Mouse (Mus musculus) ovary, postnatal 10 days (tissue): ENCODE measurements around the gene Gm9972.

Source experiments
- DNase-seq: peaks from one replicate; pipeline ENCODE4 v3.0.0; 2022; ENCODE audit warnings: low spot score

Gm9972 gene

DNA sequence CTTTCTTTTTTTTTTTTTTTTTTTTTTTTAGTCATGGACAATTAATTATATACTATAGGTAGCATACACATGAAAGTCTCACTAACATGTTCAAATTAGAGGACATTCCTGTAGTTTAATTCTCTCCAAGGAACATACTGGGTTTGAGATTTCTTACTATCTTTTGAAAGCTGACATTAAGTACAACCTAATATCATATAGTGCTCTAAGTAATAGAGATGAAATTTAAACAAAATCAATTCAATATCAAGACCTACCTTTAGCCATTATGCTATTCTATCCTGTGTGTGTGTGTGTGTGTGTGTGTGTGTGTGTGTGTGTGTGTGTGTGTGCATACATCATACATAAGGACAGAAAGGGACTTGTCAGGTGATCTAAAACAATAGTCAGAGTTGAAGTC, at the start of gene Gm9972:
Gm9972 (plus strand) TSS at position 301 of the 400 bp plus-strand sequence.
- no peak for DNase-seq

DNA sequence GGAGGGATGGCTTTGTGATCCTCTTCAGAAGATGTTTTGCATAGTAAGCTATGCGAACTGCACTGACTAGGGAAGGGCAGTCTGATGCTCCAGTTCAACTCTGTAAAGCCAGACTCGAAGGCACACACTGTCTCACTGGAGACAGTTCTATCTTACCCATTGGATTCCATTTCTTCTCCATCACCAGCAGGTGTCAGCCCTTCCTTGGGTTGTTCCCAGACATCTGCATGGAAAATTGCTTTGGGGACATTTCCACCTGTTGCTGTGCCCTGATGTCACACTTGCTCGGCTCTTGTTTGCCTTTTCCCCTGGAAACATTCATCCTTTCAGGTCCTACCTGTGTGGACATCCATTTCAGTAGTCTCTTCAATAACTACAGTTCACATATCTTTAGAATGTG, 36.4 kb upstream of the Gm9972 start:
- no peak for DNase-seq

DNA sequence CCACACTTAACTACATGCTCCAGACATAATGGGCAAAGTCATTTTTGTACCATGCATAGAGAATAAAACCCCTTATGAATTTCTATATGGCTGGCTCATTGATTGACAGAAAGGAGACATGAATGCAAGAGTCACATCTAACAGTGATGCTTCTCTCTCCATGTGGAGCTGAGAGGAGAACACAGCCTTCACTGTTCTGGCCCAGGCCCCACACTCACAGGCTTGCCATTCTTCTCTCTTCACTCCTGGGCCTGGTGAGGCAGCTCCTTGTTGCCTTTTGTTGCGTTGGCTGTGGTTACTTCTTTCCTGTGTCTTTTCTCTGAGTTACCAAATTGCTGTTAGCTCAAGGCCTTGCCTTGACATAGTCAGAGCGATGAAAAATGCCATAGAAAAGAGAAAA, 23.6 kb upstream of the Gm9972 start:
- no peak for DNase-seq

DNA sequence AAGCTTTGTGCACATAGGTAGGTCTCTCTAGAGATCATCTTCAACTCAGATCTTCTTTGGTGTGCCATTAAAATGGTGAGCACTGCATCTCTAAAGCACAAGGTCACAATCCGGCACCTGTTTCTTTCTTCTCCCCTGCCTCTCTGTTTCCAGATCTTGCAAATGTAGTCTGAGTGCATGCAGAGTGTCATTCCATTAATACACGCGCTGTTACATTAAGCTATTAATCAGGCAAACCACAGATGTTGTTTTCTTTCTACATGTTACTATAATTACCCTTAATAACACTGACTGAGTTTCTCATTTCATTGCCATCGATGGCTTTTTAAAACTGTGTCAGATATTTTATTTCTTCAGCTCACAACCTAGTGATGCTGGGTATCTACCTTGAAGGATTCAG, 22.6 kb upstream of the Gm9972 start:
- no peak for DNase-seq

DNA sequence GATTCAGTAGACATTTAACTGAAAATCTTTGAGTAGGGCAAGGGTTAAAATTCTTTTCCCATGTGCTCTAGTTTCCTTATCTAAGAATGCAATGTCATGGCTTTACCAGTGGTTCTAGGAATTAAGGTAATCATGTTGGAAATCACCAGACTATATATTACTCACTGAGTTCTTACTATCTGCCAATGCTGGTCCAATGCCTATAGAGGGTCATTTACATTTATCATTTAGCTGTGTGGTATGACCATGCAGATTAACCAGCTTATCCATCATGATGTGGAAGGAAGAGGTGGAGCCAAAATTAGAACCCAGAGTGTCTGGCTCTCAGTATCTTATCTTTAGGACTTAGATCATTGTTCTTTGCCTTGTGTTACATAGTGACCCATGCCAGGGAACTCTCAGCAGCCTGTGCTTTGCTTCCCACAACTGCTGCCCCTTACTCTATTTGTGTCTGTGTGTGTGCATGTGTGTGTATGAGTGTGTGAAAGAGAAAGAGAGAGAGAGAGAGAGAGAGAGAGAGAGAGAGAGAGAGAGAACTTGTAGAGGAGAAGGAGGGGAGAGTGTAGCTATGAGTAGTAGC, 12.3 kb upstream of the Gm9972 start:
- DNase-seq: no peak

DNA sequence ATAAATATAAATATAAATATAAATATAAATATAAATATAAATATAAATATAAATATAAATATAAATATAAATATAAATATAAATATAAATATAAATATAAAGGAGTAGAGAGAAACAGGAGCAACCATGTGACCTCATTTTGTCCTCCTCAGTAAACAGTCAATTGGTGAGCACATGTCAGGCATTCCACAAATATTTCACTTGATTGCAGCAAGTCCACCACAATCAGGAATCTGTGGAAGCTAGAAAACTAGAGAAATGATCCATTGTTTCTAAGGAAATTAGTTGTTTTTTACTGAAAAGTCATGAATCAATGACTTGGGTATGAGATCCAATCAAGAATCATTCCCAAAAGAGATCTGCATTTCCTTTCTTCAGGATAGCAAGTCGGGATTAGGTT, 5.7 kb upstream of the Gm9972 start:
- no peak for DNase-seq

DNA sequence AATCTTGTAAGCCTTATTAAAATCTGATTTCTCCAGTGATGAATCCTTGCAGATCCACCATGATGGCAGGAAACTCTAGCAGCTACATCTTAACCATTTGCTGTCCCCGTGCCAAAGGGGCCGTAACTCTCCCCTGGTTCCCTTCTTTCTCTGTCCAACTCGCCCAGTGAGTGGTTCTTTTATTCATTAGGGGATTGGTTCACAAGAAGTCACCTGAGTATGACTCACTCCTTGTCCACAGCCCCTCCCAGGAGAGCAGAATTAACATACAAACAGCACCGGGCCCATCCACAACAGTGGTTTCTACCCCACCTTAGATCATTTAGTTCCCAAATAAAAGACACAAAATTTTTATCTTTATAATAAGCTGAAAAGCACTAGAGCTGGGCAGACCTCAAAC, 3.4 kb upstream of the Gm9972 start:
- DNase-seq: no peak

DNA sequence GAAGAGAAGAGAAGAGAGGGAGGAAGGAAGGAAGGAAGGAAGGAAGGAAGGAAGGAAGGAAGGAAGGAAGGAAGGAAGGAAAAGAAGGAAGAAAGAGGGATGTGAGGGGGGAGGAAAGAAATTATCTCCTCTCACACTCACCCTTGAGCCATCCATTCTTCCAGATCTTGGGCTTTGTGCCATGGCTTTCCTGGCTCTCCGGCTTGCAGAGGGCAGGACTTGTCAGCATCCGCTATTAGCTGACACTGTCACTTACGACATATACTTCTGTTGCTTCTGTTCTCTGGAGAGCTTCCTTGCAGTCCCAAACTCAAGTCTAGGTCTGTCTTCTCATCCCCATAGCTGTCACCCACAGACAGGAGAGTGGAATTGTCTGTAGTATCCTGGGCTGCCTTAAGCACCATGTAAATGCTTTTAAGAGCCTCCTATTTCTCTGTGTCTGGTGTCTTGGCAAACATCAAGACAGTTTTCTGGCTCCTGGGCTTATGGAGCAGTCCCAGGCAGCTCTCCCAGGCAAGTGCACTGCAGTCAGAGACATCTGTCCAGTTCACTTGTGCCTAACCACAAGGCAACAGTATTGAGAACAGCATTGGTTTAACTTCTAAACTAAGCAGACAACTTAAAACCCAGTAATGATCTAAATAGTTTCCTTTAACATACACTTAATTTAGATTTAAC, 10.5 kb downstream of the Gm9972 start:
- DNase-seq: no peak

DNA sequence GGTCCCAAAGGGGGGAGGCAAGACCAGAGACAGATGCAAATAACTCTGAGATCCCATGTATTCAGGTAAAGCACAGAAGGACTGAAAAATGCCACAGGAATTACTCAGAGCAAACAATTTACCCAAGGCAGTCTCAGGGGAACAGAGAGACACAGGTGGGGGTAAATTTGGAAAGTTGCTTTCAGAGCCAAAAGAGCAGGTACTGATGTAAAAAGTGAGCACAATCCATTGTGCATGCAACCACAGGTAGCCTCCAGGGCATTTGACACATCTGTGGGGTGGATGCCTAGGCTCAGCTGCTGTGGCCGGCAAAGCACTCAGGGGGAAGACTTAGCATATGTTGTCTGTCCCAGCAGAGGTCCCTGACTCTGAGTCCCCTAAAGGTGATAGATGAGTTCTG, 13.8 kb downstream of the Gm9972 start:
- DNase-seq: no peak

DNA sequence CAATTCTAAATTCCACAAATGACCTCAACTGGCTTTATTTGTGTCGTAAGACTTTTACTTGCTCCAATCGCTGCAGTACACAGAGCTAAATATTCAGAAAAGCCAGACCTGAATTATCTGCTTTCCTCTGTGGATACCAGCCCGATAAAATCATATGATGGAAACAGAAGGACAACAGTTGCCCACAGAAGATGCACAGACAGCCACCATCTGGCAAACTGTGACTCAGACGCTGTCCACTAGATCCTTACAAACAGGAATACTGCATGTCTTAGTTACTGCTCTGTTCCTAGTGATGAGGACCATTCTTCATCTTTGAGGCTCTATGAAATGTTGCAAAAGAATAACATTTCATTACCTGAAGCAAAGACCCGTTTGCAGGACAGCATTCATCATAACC, 19.4 kb downstream of the Gm9972 start:
- no peak for DNase-seq

DNA sequence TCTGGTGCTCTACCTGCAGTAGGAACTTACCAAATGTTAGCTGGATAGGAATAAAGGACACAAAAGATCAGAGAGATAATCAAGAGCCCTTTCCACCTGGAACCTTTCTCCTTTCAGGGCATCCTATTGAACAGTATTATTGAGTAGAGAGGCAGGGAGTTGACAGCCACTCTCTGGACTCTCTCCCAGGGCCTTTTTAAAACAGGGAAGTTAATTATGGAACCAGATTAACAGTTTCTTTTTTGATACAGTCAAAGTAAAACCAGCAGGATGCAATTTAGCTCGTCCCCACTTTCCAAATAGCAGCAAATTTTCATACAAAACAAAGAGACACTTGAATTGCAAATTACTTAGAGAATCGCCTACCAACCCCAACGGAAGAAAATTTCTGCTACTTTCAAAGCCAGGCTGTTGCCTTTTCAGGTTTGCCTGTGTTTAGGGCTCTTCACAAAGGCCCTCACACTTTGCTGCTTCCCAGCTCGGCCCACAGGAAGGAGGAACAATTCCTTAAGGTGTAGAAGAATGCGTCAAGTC, 24.0 kb downstream of the Gm9972 start:
- DNase-seq: no peak

DNA sequence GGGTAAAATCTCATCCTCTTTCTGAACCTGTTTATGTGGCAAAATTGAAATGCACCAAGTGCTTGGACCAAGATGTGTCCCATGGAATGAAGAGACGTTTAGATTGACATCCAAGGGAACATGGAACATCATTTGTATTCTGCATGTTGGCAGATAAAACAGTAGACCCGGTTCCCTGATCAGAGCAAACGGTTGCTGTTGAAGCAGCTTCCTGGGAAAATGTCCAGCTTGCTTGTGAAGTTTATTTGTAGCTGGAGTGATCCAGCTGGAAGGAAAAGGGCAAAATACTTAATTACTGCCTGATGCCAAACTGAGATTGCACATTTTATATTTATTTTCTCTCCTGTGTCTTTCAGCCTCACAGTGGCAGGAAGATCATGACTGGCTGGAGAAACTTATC, 26.7 kb downstream of the Gm9972 start:
- DNase-seq: no peak

DNA sequence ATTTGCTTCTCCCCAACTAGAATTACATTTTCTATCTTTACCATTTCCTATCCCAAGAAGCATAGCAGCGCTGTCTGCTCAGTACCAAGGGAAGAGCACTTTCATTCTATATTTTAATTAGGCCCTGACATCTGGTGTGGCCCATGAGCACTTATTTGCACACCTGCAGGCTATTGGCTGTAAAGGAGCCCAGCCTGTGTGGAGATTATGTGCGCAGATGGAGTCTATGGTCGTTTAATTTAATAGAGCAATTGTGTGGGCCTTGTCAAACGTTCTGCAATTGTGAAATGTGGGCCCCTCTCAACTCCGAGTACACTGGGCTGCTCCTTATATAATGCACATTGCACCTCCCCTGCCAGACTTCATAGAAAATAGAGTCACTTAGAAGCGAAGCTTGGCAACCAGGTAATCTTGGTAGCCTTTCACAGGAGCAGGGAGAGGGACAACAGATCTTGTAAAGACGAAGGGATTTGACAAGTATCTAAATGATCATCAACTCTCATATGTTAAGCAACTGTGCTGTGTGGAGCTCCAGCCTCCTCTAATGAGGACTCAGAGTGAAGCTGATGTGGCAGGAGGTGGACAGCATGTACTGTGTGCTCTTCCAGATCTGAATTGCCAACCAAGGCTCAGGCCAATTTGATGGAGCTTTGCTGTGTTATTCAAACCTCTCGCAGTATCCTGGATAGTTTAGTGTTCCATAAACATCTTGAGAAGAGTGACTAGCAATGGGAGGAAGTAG, 50.9 kb downstream of the Gm9972 start:
- DNase-seq: no peak
